Mouse (Mus musculus): ENCODE results near the gene Sh3glb1.

- TF ChIP-seq CTCF (IDR thresholded peaks at IDR 0.05; ENCODE audit: control insufficient read depth, insufficient read depth, insufficient replicate concordance, low read depth, low read length) (peak; percentile 38; the same call in 1 of the 2 replicates), POLR2A (IDR thresholded peaks at IDR 0.05; ENCODE audit: control insufficient read depth, low read depth, low read length) (no peak)
Observed at GRCm38 (mm10) chr3:144736831-144737230, 16.7 kb upstream of the Sh3glb1 start.
